Mouse (Mus musculus) heart, embryonic 16.5 days (tissue): ENCODE results near the gene Mrm2. TPM values are rescaled to one million over a fixed set of nuclear protein-coding genes. Genes with fewer than 3 reads are reported as not detected.

Source experiments
- ATAC-seq: fragments of 200-750 bp; cut with Nextera tagmentation; replicated peaks from 2 replicates; pipeline ENCODE4 v1.8.0; 2017; ENCODE audit warnings: moderate number of reproducible peaks; ENCODE audit not compliant: insufficient read depth, low FRiP score; ENCODE audit errors: extremely low read depth
- H3K27ac ChIP-seq: fragments of 300-500 bp; sonication (generic); 2 replicates; pipeline ENCODE4 v1.5.1; 2014; ENCODE audit warnings: mild to moderate bottlenecking, low read length, control low read depth, moderate library complexity
- H3K27me3 ChIP-seq: fragments of 300-500 bp; sonication (generic); 2 replicates; pipeline ENCODE4 v1.6.1; 2014; ENCODE audit warnings: low read length, mixed read lengths; ENCODE audit not compliant: control insufficient read depth, insufficient read depth
- H3K36me3 ChIP-seq: fragments of 300-500 bp; sonication (generic); 2 replicates; pipeline ENCODE4 v1.6.1; 2014; ENCODE audit not compliant: control insufficient read depth, insufficient read depth
- H3K4me1 ChIP-seq: fragments of 300-500 bp; sonication (generic); 2 replicates; pipeline ENCODE4 v1.6.1; 2014; ENCODE audit warnings: low read length, mixed read lengths; ENCODE audit not compliant: control insufficient read depth, insufficient read depth
- H3K4me2 ChIP-seq: fragments of 300-500 bp; sonication (generic); 2 replicates; pipeline ENCODE4 v1.6.1; 2014; ENCODE audit warnings: low read depth, mild to moderate bottlenecking, control low read depth, low read length
- H3K4me3 ChIP-seq: fragments of 300-500 bp; sonication (generic); 2 replicates; pipeline ENCODE4 v1.5.1; 2014; ENCODE audit warnings: mild to moderate bottlenecking, control low read depth, low read length
- H3K9ac ChIP-seq: fragments of 300-500 bp; sonication (generic); 2 replicates; pipeline ENCODE4 v1.6.1; 2014; ENCODE audit warnings: low read length, control low read depth
- H3K9me3 ChIP-seq: fragments of 300-500 bp; sonication (generic); replicated peaks from 2 replicates; pipeline ENCODE4 v1.6.1; 2016; ENCODE audit warnings: low read length; ENCODE audit not compliant: control insufficient read depth
- WGBS: fragments of 180-500 bp; shearing (Covaris S2); extraction: QIAGEN DNeasy Blood & Tissue Kit; methylation state at CpG from one replicate; pipeline ENCODE4 v1.1.7; 2014; 5-methylcytosine and 5-hydroxymethylcytosine counted together
- polyA plus RNA-seq: library from polyadenylated mRNA; unstranded; fragments of >200 nt; fragmentation: Nextera tagmentation; extraction: Ambion mirVana; gene quantifications from 2 replicates; pipeline ENCODE4 v1.2.1, GENCODE M21; 2015

Gene Mrm2
- polyA plus RNA-seq = 16.7 and 16.9 TPM in 2 replicates

DNA sequence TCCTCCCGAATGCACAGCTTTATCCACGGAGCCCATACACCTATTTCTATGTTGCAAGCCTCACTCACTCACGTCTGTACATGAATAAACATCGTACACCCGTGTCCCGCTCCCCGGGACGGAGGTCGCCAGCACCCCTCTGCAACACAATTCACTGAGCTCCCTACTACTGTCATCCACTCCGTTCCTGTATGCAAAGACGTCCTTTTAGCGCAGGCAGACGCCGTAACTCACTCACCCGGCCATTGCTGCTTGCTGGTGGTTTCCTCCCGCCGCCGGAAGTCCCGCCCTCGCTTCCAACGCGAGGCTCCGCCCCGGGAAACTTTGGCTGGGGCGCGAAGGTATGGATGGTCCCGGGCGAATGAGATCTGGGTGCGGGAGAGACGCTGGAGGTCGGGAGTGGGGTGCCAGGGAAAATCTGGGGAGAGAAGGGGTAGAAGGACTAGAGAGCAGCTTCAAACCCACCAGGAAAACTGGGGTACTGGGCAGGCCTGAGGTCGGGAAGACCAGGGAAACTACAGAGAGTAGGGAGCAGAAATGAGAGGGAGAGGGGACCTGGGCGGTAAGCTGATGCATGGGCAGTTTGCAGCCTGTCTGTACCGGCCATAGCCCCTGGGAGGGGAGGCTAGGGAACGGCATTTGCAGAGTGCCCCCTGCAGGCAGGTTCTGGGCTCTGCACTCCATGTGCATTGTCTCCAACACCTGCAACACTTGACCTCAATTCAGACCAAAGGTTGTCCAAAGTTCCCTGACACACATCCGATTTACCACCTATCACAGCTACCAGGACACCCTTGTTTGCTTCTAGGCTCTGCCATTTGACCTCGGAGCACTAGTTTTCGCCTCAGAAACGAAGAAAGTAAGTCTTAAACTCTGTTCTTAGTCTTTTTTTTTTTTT is at the start of gene Mrm2:
Mrm2 (minus strand) TSS at position 284 of the 898 bp plus-strand sequence.
- H3K4me2 ChIP-seq = peak within 1 kb of the TSS; percentile 95
- H3K4me1 ChIP-seq = peaks cover 8% of the 10 kb centered on the region
- H3K27me3 ChIP-seq = no peaks in the 10 kb centered on the region
- peak within 1 kb of the TSS; percentile 92 for H3K9ac ChIP-seq
- no peaks in the 10 kb centered on the region for H3K9me3 ChIP-seq
- H3K4me3 ChIP-seq = peak within 1 kb of the TSS; percentile 85
- H3K27ac ChIP-seq = peak within 1 kb of the TSS; percentile 87
- WGBS = under 1% methylated on average over 39 of the region's 39 CpGs
- peak; percentile 78 for ATAC-seq
- H3K36me3 ChIP-seq = peaks cover 12% of the 10 kb centered on the region

DNA sequence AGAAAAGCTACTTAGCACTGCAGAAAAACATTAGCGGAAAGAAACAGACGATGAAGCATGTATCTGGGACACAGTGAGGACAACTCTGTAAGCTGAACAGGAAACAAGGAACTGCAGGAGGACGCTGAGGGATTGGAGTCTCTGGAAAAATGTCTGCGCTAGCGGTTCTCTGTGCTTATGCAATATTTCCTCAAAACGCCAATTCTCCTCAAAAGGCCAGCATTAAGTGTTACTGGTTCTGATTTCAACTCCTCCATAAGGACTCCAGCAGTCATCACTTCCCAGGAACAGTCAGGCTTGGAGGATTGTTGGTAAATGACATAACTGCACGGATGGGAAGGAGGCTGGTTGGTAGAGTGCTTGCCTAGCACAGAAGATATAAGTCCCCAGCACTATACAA is 49.5 kb upstream of the Mrm2 start:
- no peak for ATAC-seq
- H3K4me2 ChIP-seq = no peak overlapping the region
- no peak overlapping the region for H3K27ac ChIP-seq
- no peaks in the 10 kb centered on the region for H3K27me3 ChIP-seq
- H3K9ac ChIP-seq = no peak overlapping the region
- H3K9me3 ChIP-seq = no peaks in the 10 kb centered on the region
- WGBS = 72% methylated on average over 7 of the region's 7 CpGs
- H3K36me3 ChIP-seq = no peaks in the 10 kb centered on the region
- peaks cover 20% of the 10 kb centered on the region for H3K4me1 ChIP-seq
- no peak overlapping the region for H3K4me3 ChIP-seq

DNA sequence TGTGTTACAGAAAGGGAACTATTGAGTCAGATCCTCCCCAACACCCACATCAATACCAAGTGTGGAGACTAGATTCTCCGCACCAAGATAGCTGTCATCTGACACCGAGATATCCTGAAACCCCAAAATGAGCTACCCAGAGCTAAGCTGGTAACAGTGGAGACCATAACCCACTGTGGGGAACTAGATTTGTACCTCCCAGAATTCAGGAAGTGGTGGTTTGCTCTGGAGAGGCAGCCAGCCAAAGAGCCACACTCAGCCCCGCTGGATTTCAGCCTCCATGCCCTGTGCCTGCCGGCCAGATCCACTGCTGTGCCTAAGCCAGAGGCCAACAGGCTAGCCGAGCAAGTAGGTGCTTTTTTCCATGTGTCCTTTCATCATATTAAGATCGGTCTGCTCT is 47.6 kb upstream of the Mrm2 start:
- H3K4me3 ChIP-seq = no peak overlapping the region
- H3K27ac ChIP-seq = no peak overlapping the region
- WGBS = 66% methylated on average over 6 of the region's 6 CpGs

GRCm38 (mm10) chr5:140378121-140378853 is 46.6 kb upstream of the Mrm2 start:
- Histone ChIP-seq H3K4me2 (no peak overlapping the region), H3K27me3 (no peaks in the 10 kb centered on the region), H3K9me3 (no peaks in the 10 kb centered on the region), H3K36me3 (no peaks in the 10 kb centered on the region), H3K27ac (no peak overlapping the region), H3K4me1 (peaks cover 9% of the 10 kb centered on the region), H3K9ac (no peak overlapping the region), H3K4me3 (no peak overlapping the region)
- 79% methylated on average over 6 of the region's 6 CpGs for WGBS
- no peak for ATAC-seq

More for the DNA sequence above, 47.6 kb upstream of the Mrm2 start:
- ATAC-seq = no peak
- Histone ChIP-seq H3K4me1 (peaks cover 19% of the 10 kb centered on the region), H3K4me2 (no peak overlapping the region), H3K9me3 (no peaks in the 10 kb centered on the region), H3K27me3 (no peaks in the 10 kb centered on the region), H3K36me3 (no peaks in the 10 kb centered on the region), H3K9ac (no peak overlapping the region)

DNA sequence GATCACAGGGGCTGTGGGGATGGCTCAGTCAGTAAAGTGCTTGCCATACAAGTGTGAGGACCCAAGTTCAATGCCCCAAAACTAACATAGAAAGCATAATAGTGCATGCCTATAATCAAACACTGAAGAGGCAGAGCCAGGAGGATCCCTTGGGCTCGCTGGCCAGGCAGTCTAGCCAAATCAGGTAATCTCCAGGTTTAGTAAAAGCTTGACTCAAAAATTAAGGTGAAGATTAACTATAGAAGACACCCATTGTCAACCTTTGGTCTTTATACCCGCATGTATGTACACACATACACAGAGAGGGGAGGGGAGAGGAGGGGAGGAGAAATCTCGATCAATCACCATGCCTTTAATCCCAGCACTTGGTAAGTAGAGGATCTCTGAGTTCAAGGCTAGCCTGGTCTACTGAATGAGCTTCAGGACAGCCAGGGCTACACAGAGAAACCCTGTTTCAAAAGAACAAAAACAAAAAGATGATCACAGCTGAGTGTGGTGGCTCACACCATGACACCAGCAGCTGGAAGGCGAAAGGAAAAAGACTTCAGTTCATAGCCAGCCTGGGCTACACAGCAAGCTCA is 43.6 kb upstream of the Mrm2 start:
- ATAC-seq = no peak
- Histone ChIP-seq H3K4me1 (peaks cover 16% of the 10 kb centered on the region), H3K4me2 (no peak overlapping the region), H3K27me3 (no peaks in the 10 kb centered on the region), H3K27ac (no peak overlapping the region), H3K36me3 (no peaks in the 10 kb centered on the region), H3K4me3 (no peak overlapping the region), H3K9me3 (no peaks in the 10 kb centered on the region), H3K9ac (no peak overlapping the region)
- WGBS = 92% methylated on average over 4 of the region's 4 CpGs

DNA sequence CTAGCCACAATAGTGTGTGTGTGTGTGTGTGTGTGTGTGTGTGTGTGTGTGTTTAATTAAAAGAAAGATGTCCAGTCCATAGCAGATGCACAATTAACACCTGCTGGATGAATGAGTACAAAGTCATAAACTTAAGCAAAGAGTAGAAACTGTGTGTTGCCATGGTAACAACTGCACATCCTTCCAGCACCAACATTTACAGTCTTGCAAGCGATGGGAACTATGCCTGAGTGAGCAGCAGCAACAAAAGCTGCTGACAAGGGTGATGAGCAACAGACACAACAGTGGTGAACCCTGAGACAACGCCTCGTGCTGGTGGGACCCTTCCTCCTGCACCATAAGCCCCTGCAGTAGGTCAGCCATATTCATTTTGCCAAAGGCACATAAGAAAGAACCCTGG is 42.5 kb upstream of the Mrm2 start:
- Histone ChIP-seq H3K4me1 (peaks cover 16% of the 10 kb centered on the region), H3K27me3 (no peaks in the 10 kb centered on the region), H3K9me3 (no peaks in the 10 kb centered on the region), H3K4me3 (no peak overlapping the region), H3K36me3 (no peaks in the 10 kb centered on the region), H3K27ac (no peak overlapping the region), H3K9ac (no peak overlapping the region), H3K4me2 (no peak overlapping the region)
- WGBS = 56% methylated on average over 3 of the region's 3 CpGs
- no peak for ATAC-seq

DNA sequence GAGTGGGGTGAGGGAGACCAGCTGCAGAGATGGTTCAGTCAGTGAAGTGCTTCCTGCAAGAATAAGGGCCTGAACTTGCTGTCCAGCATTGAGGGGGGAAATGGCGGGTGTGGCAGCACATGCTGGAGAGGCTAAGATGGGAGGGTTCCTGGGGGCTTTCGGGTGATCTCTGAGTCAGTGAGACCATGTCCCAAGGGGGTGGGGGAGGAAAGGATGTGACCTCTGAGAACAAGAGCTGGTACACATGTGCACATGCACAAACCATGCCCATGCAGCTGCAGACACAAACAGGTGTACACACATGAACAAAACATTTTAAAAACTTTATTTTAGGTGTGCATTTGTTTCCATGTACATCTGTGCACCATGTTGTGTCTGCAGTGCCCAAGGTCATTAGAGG is 42.0 kb upstream of the Mrm2 start:
- ATAC-seq = no peak
- H3K27ac ChIP-seq = no peak overlapping the region
- WGBS = 70% methylated on average over 2 of the region's 2 CpGs
- no peaks in the 10 kb centered on the region for H3K36me3 ChIP-seq
- no peak overlapping the region for H3K4me3 ChIP-seq
- no peak overlapping the region for H3K9ac ChIP-seq
- H3K4me1 ChIP-seq = peaks cover 16% of the 10 kb centered on the region
- H3K27me3 ChIP-seq = no peaks in the 10 kb centered on the region
- H3K9me3 ChIP-seq = no peaks in the 10 kb centered on the region
- no peak overlapping the region for H3K4me2 ChIP-seq

GRCm38 (mm10) chr5:140371671-140372070 is 40.0 kb upstream of the Mrm2 start:
- no peak for ATAC-seq
- Histone ChIP-seq H3K4me3 (no peak overlapping the region), H3K27me3 (no peaks in the 10 kb centered on the region), H3K4me1 (peaks cover 9% of the 10 kb centered on the region), H3K4me2 (no peak overlapping the region), H3K27ac (no peak overlapping the region), H3K36me3 (no peaks in the 10 kb centered on the region), H3K9me3 (no peaks in the 10 kb centered on the region), H3K9ac (no peak overlapping the region)
- 95% methylated on average over 3 of the region's 3 CpGs for WGBS
